Mouse (Mus musculus) kidney, embryonic 14.5 days (tissue): ENCODE measurements around the gene 1190002N15Rik. TPM values are rescaled to one million over a fixed set of nuclear protein-coding genes. Genes with fewer than 3 reads are reported as not detected.

Experiments
- ATAC-seq: fragments of 200-750 bp; cut with Nextera tagmentation; 2 replicates; pipeline ENCODE4 v1.8.0; 2017; ENCODE audit warnings: moderate number of reproducible peaks, mild to moderate bottlenecking, moderate TSS enrichment, moderate library complexity; ENCODE audit not compliant: low FRiP score, low TSS enrichment
- H3K27ac ChIP-seq: fragments of 300-500 bp; sonication (generic); 2 replicates; pipeline ENCODE4 v1.5.1; 2014; ENCODE audit warnings: low read depth, mild to moderate bottlenecking, low read length, moderate library complexity, mixed read lengths
- H3K27me3 ChIP-seq: fragments of 300-500 bp; sonication (generic); 2 replicates; pipeline ENCODE4 v1.6.1; 2014; ENCODE audit warnings: mild to moderate bottlenecking, low read length; ENCODE audit not compliant: control insufficient read depth, insufficient read depth
- H3K36me3 ChIP-seq: fragments of 300-500 bp; sonication (generic); 2 replicates; pipeline ENCODE4 v1.6.1; 2014; ENCODE audit warnings: low read length, mixed read lengths; ENCODE audit not compliant: control insufficient read depth, insufficient read depth
- H3K4me1 ChIP-seq: fragments of 300-500 bp; sonication (generic); 2 replicates; pipeline ENCODE4 v1.6.1; 2014; ENCODE audit warnings: low read length, mixed read lengths; ENCODE audit not compliant: control insufficient read depth, insufficient read depth
- H3K4me2 ChIP-seq: fragments of 300-500 bp; sonication (generic); replicated peaks from 2 replicates; pipeline ENCODE4 v1.6.1; 2014; ENCODE audit warnings: low read depth, mild to moderate bottlenecking, low read length
- H3K4me3 ChIP-seq: fragments of 300-500 bp; sonication (generic); 2 replicates; pipeline ENCODE4 v1.5.1; 2014; ENCODE audit warnings: mild to moderate bottlenecking, low read length
- H3K9ac ChIP-seq: fragments of 300-500 bp; sonication (generic); 2 replicates; pipeline ENCODE4 v1.6.1; 2014; ENCODE audit warnings: low read depth, mild to moderate bottlenecking, low read length, moderate library complexity
- H3K9me3 ChIP-seq: fragments of 300-500 bp; sonication (generic); 2 replicates; pipeline ENCODE4 v1.6.1; 2016; ENCODE audit warnings: low read length; ENCODE audit not compliant: control insufficient read depth
- WGBS: fragments of 180-500 bp; shearing (Covaris S2); extraction: QIAGEN DNeasy Blood & Tissue Kit; methylation state at CpG from one replicate; pipeline ENCODE4 v1.1.7; 2014; 5-methylcytosine and 5-hydroxymethylcytosine counted together
- polyA plus RNA-seq: library from polyadenylated mRNA; unstranded; fragments of >200 nt; fragmentation: Nextera tagmentation; extraction: Ambion mirVana; gene quantifications from 2 replicates; pipeline ENCODE4 v1.2.1, GENCODE M21; 2014

1190002N15Rik gene
- polyA plus RNA-seq, 1 experiment from 2014 or later: 17.8 TPM

- no peak overlapping the region for H3K4me3 ChIP-seq
- WGBS: 44% methylated on average over 9 of the region's 9 CpGs
- H3K27me3 ChIP-seq: no peaks in the 10 kb centered on the region
- no peaks in the 10 kb centered on the region for H3K9me3 ChIP-seq
- H3K4me2 ChIP-seq: no peak overlapping the region
- no peaks in the 10 kb centered on the region for H3K36me3 ChIP-seq
- no peak overlapping the region for H3K27ac ChIP-seq
- no peak for ATAC-seq
- no peaks in the 10 kb centered on the region for H3K4me1 ChIP-seq
- H3K9ac ChIP-seq: no peak overlapping the region
Observed at GRCm38 (mm10) chr9:94491467-94491866, 46.4 kb downstream of the 1190002N15Rik start.

GRCm38 (mm10) chr9:94487976-94488375, 49.9 kb downstream of the 1190002N15Rik start:
- WGBS: 58% methylated on average over 2 of the region's 2 CpGs
- Histone ChIP-seq H3K9ac (no peak overlapping the region), H3K9me3 (no peaks in the 10 kb centered on the region), H3K27ac (no peak overlapping the region), H3K4me1 (no peaks in the 10 kb centered on the region), H3K4me3 (no peak overlapping the region), H3K4me2 (no peak overlapping the region), H3K36me3 (no peaks in the 10 kb centered on the region), H3K27me3 (no peaks in the 10 kb centered on the region)
- no peak for ATAC-seq

GRCm38 (mm10) chr9:94483291-94483879, 54.5 kb downstream of the 1190002N15Rik start:
- Histone ChIP-seq H3K27me3 (no peaks in the 10 kb centered on the region), H3K4me1 (0 out of 2 replicates have a peak, but pooled peaks cover 5% of the 10 kb centered on the region), H3K36me3 (no peaks in the 10 kb centered on the region), H3K4me3 (no peak overlapping the region), H3K9me3 (no peaks in the 10 kb centered on the region), H3K9ac (no peak overlapping the region), H3K4me2 (no peak overlapping the region), H3K27ac (no peak overlapping the region)
- no peak for ATAC-seq
- WGBS: 66% methylated on average over 6 of the region's 6 CpGs

DNA sequence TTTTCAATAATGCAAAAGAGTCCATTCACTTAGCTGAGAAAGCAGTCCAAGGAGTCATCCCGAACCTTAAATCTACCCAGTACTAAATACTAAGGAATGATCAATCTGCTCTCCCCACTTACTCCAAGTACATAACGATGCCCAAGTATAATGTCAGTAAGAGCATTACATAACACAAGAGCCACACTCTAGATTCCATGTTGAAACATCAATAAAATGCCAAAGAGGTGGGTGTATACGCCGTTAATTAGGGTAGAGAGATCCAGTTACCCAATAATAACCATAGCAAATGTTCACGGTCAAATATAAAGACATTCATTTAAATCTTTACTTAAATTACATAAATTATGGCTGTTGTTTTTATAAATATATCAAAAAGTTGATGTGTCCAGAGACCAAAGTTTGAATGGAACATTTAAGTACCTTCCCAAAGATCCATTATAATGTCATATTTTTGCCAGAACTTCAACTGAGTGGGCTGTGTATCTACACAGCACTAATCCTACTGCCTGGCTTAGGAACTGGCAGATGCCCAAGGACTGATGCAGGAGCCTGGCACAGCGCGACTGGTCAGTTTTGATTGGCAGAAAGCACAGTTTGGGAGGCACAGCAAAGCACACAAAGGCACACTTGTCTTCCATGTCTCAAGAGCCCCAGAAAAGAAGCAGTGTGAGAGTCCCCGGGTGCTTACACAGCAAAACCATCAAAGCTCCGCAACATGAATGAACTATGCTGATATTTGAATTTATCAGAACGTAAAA, 55.5 kb downstream of the 1190002N15Rik start:
- H3K9ac ChIP-seq: no peak overlapping the region
- H3K27me3 ChIP-seq: no peaks in the 10 kb centered on the region
- H3K27ac ChIP-seq: no peak overlapping the region
- ATAC-seq: no peak
- WGBS: 82% methylated on average over 10 of the region's 10 CpGs
- H3K4me3 ChIP-seq: no peak overlapping the region
- no peak overlapping the region for H3K4me2 ChIP-seq
- H3K4me1 ChIP-seq: 0 out of 2 replicates have a peak, but pooled peaks cover 5% of the 10 kb centered on the region
- H3K9me3 ChIP-seq: no peaks in the 10 kb centered on the region
- no peaks in the 10 kb centered on the region for H3K36me3 ChIP-seq

- H3K9ac ChIP-seq: no peak overlapping the region
- 0 out of 2 replicates have a peak, but pooled peaks cover 5% of the 10 kb centered on the region for H3K4me1 ChIP-seq
- WGBS: 62% methylated on average over 16 of the region's 16 CpGs
- H3K36me3 ChIP-seq: no peaks in the 10 kb centered on the region
- no peak overlapping the region for H3K4me2 ChIP-seq
- H3K27me3 ChIP-seq: no peaks in the 10 kb centered on the region
- H3K4me3 ChIP-seq: no peak overlapping the region
- no peak for ATAC-seq
- H3K27ac ChIP-seq: no peak overlapping the region
- no peaks in the 10 kb centered on the region for H3K9me3 ChIP-seq
Observed at GRCm38 (mm10) chr9:94481057-94481456, 56.8 kb downstream of the 1190002N15Rik start.

- H3K4me3 ChIP-seq: no peak overlapping the region
- 0 out of 2 replicates have a peak, but pooled peaks cover 5% of the 10 kb centered on the region for H3K4me1 ChIP-seq
- H3K27ac ChIP-seq: no peak overlapping the region
- H3K27me3 ChIP-seq: no peaks in the 10 kb centered on the region
- no peak overlapping the region for H3K4me2 ChIP-seq
- no peaks in the 10 kb centered on the region for H3K36me3 ChIP-seq
- no peaks in the 10 kb centered on the region for H3K9me3 ChIP-seq
- no peak for ATAC-seq
- H3K9ac ChIP-seq: no peak overlapping the region
- WGBS: 88% methylated on average over 6 of the region's 6 CpGs
Observed at GRCm38 (mm10) chr9:94479382-94479781, 58.5 kb downstream of the 1190002N15Rik start.

GRCm38 (mm10) chr9:94478954-94479353, 58.9 kb downstream of the 1190002N15Rik start:
- Histone ChIP-seq H3K9ac (no peak overlapping the region), H3K27ac (no peak overlapping the region), H3K4me1 (0 out of 2 replicates have a peak, but pooled peaks cover 5% of the 10 kb centered on the region), H3K36me3 (no peaks in the 10 kb centered on the region), H3K4me2 (no peak overlapping the region), H3K9me3 (no peaks in the 10 kb centered on the region), H3K27me3 (no peaks in the 10 kb centered on the region), H3K4me3 (no peak overlapping the region)
- ATAC-seq: no peak
- 86% methylated on average over 6 of the region's 6 CpGs for WGBS

- Histone ChIP-seq H3K4me1 (0 out of 2 replicates have a peak, but pooled peaks cover under 1% of the 10 kb centered on the region), H3K27ac (no peak overlapping the region), H3K4me3 (no peak overlapping the region), H3K36me3 (no peaks in the 10 kb centered on the region), H3K9ac (no peak overlapping the region), H3K4me2 (no peak overlapping the region), H3K9me3 (no peaks in the 10 kb centered on the region), H3K27me3 (no peaks in the 10 kb centered on the region)
- no peak for ATAC-seq
- 98% methylated on average over 1 of the region's 1 CpGs for WGBS
Observed at GRCm38 (mm10) chr9:94475973-94476372, 61.9 kb downstream of the 1190002N15Rik start.

DNA sequence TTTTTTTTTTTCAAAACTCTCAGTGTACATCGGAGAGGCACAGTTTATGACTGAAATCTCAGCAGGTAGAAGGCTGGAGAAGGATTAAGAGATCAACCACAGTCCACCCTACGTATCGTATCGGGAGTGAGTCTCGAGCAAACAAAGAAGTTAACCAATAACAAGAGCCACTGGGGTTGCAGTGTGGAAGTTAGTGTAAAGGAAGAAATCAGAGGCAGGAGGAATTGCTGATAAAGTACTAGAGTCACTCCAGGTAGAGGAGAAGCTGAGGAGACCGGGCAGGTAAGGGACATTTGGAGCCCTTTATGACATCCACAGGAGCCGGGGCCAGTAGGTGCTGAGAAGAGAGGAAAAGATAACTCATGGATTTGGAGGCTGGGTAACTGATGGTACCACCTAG, 64.0 kb downstream of the 1190002N15Rik start:
- Histone ChIP-seq H3K27ac (no peak overlapping the region), H3K36me3 (no peaks in the 10 kb centered on the region), H3K9me3 (no peaks in the 10 kb centered on the region), H3K9ac (no peak overlapping the region), H3K4me2 (no peak overlapping the region), H3K4me3 (no peak overlapping the region), H3K27me3 (no peaks in the 10 kb centered on the region), H3K4me1 (no peaks in the 10 kb centered on the region)
- 88% methylated on average over 7 of the region's 7 CpGs for WGBS
- no peak for ATAC-seq
